Mouse (Mus musculus) liver, embryonic 11.5 days (tissue): ENCODE results near the gene Cyld. TPM values are rescaled to one million over a fixed set of nuclear protein-coding genes. Genes with fewer than 3 reads are reported as not detected.
A peak's percentile ranks its signal among the peaks of the same experiment; 100 is the strongest.

Experiments used
- ATAC-seq: fragments of 200-750 bp; cut with Nextera tagmentation; replicated peaks from 2 replicates; pipeline ENCODE4 v1.8.0; 2017; ENCODE audit warnings: moderate number of reproducible peaks, mild to moderate bottlenecking, moderate TSS enrichment, moderate library complexity; ENCODE audit not compliant: low FRiP score
- DNase-seq: peaks from one replicate; pipeline ENCODE4 v3.0.0-alpha.2; 2017; ENCODE audit warnings: low spot score
- H3K27ac ChIP-seq: fragments of 300-500 bp; sonication (generic); 2 replicates; pipeline ENCODE4 v1.5.1; 2014; ENCODE audit warnings: mild to moderate bottlenecking, low read depth, low read length, control low read depth
- H3K27me3 ChIP-seq: fragments of 300-500 bp; sonication (generic); replicated peaks from 2 replicates; pipeline ENCODE4 v1.6.1; 2014; ENCODE audit warnings: low read length, mixed read lengths; ENCODE audit not compliant: control insufficient read depth, insufficient read depth
- H3K36me3 ChIP-seq: fragments of 300-500 bp; sonication (generic); 2 replicates; pipeline ENCODE4 v1.6.1; 2014; ENCODE audit warnings: mild to moderate bottlenecking, low read length, moderate library complexity, mixed read lengths; ENCODE audit not compliant: control insufficient read depth, insufficient read depth
- H3K4me1 ChIP-seq: fragments of 300-500 bp; sonication (generic); replicated peaks from 2 replicates; pipeline ENCODE4 v1.6.1; 2014; ENCODE audit warnings: low read length, mixed read lengths; ENCODE audit not compliant: control insufficient read depth, insufficient read depth
- H3K4me2 ChIP-seq: fragments of 300-500 bp; sonication (generic); 2 replicates; pipeline ENCODE4 v1.6.1; 2014; ENCODE audit warnings: mild to moderate bottlenecking, control low read depth, moderate library complexity
- H3K4me3 ChIP-seq: fragments of 300-500 bp; sonication (generic); 2 replicates; pipeline ENCODE4 v1.5.1; 2014; ENCODE audit warnings: low read depth, low read length, control low read depth
- H3K9ac ChIP-seq: fragments of 300-500 bp; sonication (generic); 2 replicates; pipeline ENCODE4 v1.6.1; 2014; ENCODE audit warnings: low read depth, low read length, control low read depth
- H3K9me3 ChIP-seq: fragments of 300-500 bp; sonication (generic); 2 replicates; pipeline ENCODE4 v1.6.1; 2016; ENCODE audit warnings: low read length, inconsistent platforms, mixed read lengths; ENCODE audit not compliant: control insufficient read depth
- WGBS: fragments of 180-500 bp; shearing (Covaris S2); extraction: QIAGEN DNeasy Blood & Tissue Kit; methylation state at CpG from one replicate; pipeline ENCODE4 v1.1.7; 2014; 5-methylcytosine and 5-hydroxymethylcytosine counted together
- polyA plus RNA-seq: library from polyadenylated mRNA; unstranded; fragments of >200 nt; fragmentation: Nextera tagmentation; extraction: Ambion mirVana; gene quantifications from 2 replicates; pipeline ENCODE4 v1.2.1, GENCODE M21; 2014

Cyld gene
- polyA plus RNA-seq, 1 experiment from 2014 or later = 9.8 TPM

GRCm38 (mm10) chr8:88693376-88693775 is 3.5 kb upstream of the Cyld start:
- no peaks in the 10 kb centered on the region for H3K36me3 ChIP-seq
- H3K9ac ChIP-seq = no peak overlapping the region
- 83% methylated on average over 4 of the region's 4 CpGs for WGBS
- DNase-seq (no peak), ATAC-seq (no peak)
- peaks cover 6% of the 10 kb centered on the region for H3K4me1 ChIP-seq
- H3K27me3 ChIP-seq = no peaks in the 10 kb centered on the region; the same call in 1 of the 2 replicates
- no peak overlapping the region for H3K4me3 ChIP-seq
- H3K9me3 ChIP-seq = no peaks in the 10 kb centered on the region
- no peak overlapping the region for H3K4me2 ChIP-seq
- H3K27ac ChIP-seq = no peak overlapping the region

- H3K4me2 ChIP-seq = no peak overlapping the region
- no peaks in the 10 kb centered on the region for H3K36me3 ChIP-seq
- H3K9ac ChIP-seq = no peak overlapping the region
- H3K4me1 ChIP-seq = peaks cover 6% of the 10 kb centered on the region
- ATAC-seq (no peak), DNase-seq (no peak)
- no peak overlapping the region for H3K4me3 ChIP-seq
- no peaks in the 10 kb centered on the region for H3K9me3 ChIP-seq
- H3K27me3 ChIP-seq = no peaks in the 10 kb centered on the region; the same call in 1 of the 2 replicates
- 58% methylated on average over 7 of the region's 7 CpGs for WGBS
- no peak overlapping the region for H3K27ac ChIP-seq
Measured at GRCm38 (mm10) chr8:88694291-88694690, 2.5 kb upstream of the Cyld start.

- 23% methylated on average over 7 of the region's 7 CpGs for WGBS
- H3K27ac ChIP-seq = no peak overlapping the region
- H3K4me2 ChIP-seq = peak overlapping the region; percentile 63
- no peak for DNase-seq
- H3K4me3 ChIP-seq = peak overlapping the region; percentile 85
- no peaks in the 10 kb centered on the region for H3K27me3 ChIP-seq
- no peaks in the 10 kb centered on the region for H3K9me3 ChIP-seq
- no peak for ATAC-seq
- H3K4me1 ChIP-seq = peaks cover 6% of the 10 kb centered on the region
- H3K36me3 ChIP-seq = no peaks in the 10 kb centered on the region
- H3K9ac ChIP-seq = peak overlapping the region; percentile 21; the same call in 1 of the 2 replicates
Measured at GRCm38 (mm10) chr8:88696228-88696627, 600 bp upstream of the Cyld start.

- Histone ChIP-seq H3K27ac (no peak overlapping the region), H3K4me3 (peak overlapping the region; percentile 85), H3K36me3 (no peaks in the 10 kb centered on the region), H3K4me1 (peaks cover 6% of the 10 kb centered on the region), H3K4me2 (peak overlapping the region; percentile 74), H3K9me3 (no peaks in the 10 kb centered on the region), H3K9ac (peak overlapping the region; percentile 73), H3K27me3 (no peaks in the 10 kb centered on the region)
- no peak for DNase-seq
- WGBS = 10% methylated on average over 4 of the region's 4 CpGs
- ATAC-seq = no peak
Measured at GRCm38 (mm10) chr8:88697642-88698031, 809 bp downstream of the Cyld start.

GRCm38 (mm10) chr8:88698048-88698447 is 1.2 kb downstream of the Cyld start:
- Histone ChIP-seq H3K4me3 (peak overlapping the region; percentile 85), H3K9me3 (no peaks in the 10 kb centered on the region), H3K27ac (no peak overlapping the region), H3K9ac (no peak overlapping the region), H3K27me3 (no peaks in the 10 kb centered on the region), H3K4me2 (peak overlapping the region; percentile 74), H3K36me3 (no peaks in the 10 kb centered on the region), H3K4me1 (peaks cover 6% of the 10 kb centered on the region)
- 42% methylated on average over 2 of the region's 2 CpGs for WGBS
- no peak for DNase-seq
- ATAC-seq = no peak

- no peak overlapping the region for H3K4me2 ChIP-seq
- DNase-seq = no peak
- peaks cover 3% of the 10 kb centered on the region; the same call in 1 of the 2 replicates for H3K4me1 ChIP-seq
- no peaks in the 10 kb centered on the region for H3K27me3 ChIP-seq
- H3K9ac ChIP-seq = no peak overlapping the region
- no peak overlapping the region for H3K27ac ChIP-seq
- no peak for ATAC-seq
- 39% methylated on average over 2 of the region's 2 CpGs for WGBS
- no peaks in the 10 kb centered on the region for H3K9me3 ChIP-seq
- H3K4me3 ChIP-seq = no peak overlapping the region
- no peaks in the 10 kb centered on the region for H3K36me3 ChIP-seq
Measured at GRCm38 (mm10) chr8:88701611-88702010, 4.8 kb downstream of the Cyld start.

- no peak overlapping the region for H3K27ac ChIP-seq
- DNase-seq (no peak), ATAC-seq (no peak)
- H3K4me3 ChIP-seq = no peak overlapping the region
- H3K27me3 ChIP-seq = no peaks in the 10 kb centered on the region
- H3K4me1 ChIP-seq = peaks cover 1% of the 10 kb centered on the region; the same call in 1 of the 2 replicates
- no peak overlapping the region for H3K4me2 ChIP-seq
- WGBS = 80% methylated on average over 3 of the region's 3 CpGs
- no peaks in the 10 kb centered on the region for H3K9me3 ChIP-seq
- no peak overlapping the region for H3K9ac ChIP-seq
- H3K36me3 ChIP-seq = no peaks in the 10 kb centered on the region
Measured at GRCm38 (mm10) chr8:88702816-88703215, 6.0 kb downstream of the Cyld start.

- no peaks in the 10 kb centered on the region for H3K4me1 ChIP-seq
- peaks cover 4% of the 10 kb centered on the region; the same call in 1 of the 2 replicates for H3K36me3 ChIP-seq
- no peaks in the 10 kb centered on the region for H3K27me3 ChIP-seq
- H3K9ac ChIP-seq = no peak overlapping the region
- H3K4me2 ChIP-seq = no peak overlapping the region
- no peaks in the 10 kb centered on the region for H3K9me3 ChIP-seq
- WGBS = 80% methylated on average over 2 of the region's 2 CpGs
- no peak overlapping the region for H3K27ac ChIP-seq
- no peak overlapping the region for H3K4me3 ChIP-seq
- no peak for ATAC-seq
- DNase-seq = no peak
Measured at GRCm38 (mm10) chr8:88723256-88723963, 26.6 kb downstream of the Cyld start.

- WGBS = 2% methylated on average over 14 of the region's 14 CpGs
- H3K27ac ChIP-seq = no peak overlapping the region
- no peaks in the 10 kb centered on the region for H3K4me1 ChIP-seq
- DNase-seq (peak; percentile 75), ATAC-seq (peak; percentile 67)
- H3K4me2 ChIP-seq = peak overlapping the region; percentile 39
- H3K36me3 ChIP-seq = no peaks in the 10 kb centered on the region
- no peaks in the 10 kb centered on the region for H3K9me3 ChIP-seq
- H3K9ac ChIP-seq = no peak overlapping the region
- no peak overlapping the region for H3K4me3 ChIP-seq
- H3K27me3 ChIP-seq = no peaks in the 10 kb centered on the region
Measured at GRCm38 (mm10) chr8:88755175-88755791, 58.5 kb downstream of the Cyld start.
